Mouse (Mus musculus): ENCODE results near the gene Galc. TPM values are rescaled to one million over a fixed set of nuclear protein-coding genes. Genes with fewer than 3 reads are reported as not detected.

Gene Galc
- polyA plus RNA-seq, 1 experiment from 2014 or later, result 4.7 TPM

DNA sequence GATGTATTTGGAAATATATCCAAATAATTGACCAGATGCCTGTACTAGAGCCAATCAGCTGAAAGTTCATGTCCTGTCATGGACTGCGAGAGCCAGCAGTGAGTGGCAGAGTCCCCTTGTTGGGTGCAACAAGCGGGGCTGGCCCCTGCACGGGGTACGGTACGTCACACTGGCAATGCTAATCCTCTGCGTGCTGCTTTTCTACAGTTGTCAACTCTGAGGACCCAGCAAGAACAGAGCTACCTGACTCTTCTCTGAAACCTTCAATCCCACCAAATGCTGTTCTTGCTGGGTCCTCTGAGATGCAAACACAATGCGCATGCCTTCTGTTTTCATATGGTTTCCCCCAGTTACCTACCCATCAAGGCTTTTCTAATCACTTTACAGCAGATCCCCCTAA is 45.9 kb downstream of the Galc start:
- no peak overlapping the region for H3K9ac ChIP-seq
- no peak for ATAC-seq (replicated peaks; ENCODE audit: insufficient number of reproducible peaks, insufficient read depth, low FRiP score, low read depth)
- 93% methylated on average over 7 of the region's 7 CpGs for WGBS
- no peaks in the 10 kb centered on the region for H3K9me3 ChIP-seq (replicated peaks)
- H3K27me3 ChIP-seq, result no peaks in the 10 kb centered on the region
- no peaks in the 10 kb centered on the region for H3K36me3 ChIP-seq
- H3K4me1 ChIP-seq (replicated peaks), result peaks cover 12% of the 10 kb centered on the region
- H3K4me3 ChIP-seq, result no peak overlapping the region
- H3K4me2 ChIP-seq, result no peak overlapping the region
- no peak overlapping the region for H3K27ac ChIP-seq

DNA sequence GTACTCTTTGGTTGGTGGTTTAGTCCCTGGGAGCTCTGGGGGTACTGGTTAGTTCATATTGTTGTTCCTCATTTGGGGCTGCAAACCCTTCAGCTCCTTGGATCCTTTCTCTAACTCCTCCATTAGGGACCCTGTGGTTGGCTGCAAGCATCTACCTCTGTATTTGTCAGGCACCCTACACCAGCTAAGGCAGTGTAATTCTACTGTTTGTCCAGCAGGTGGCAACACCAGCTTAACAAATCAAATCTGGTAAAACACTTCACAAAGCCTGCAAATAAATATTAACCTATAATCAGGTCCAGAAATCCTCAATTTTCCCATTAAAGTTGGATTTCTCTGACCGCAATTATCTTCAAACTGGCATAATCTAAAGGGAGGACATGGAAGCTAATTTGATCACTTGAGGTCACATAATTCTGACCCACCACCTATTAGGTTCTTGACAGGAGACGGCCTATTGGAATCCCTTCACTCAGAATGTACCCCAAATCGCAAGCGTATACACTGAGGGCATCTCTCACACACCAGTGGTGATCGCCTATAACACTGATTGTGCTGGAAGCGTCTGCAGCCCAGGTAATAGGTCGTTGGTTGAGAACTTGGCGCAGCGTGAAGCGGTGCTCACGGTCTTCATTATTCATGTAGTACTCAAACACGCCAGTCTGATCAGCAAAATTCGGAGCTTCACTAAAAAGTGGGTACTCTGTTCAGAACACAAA is 46.6 kb downstream of the Galc start:
- WGBS, result 84% methylated on average over 13 of the region's 13 CpGs
- ATAC-seq (replicated peaks; ENCODE audit: insufficient number of reproducible peaks, insufficient read depth, low FRiP score, low read depth), result no peak

DNA sequence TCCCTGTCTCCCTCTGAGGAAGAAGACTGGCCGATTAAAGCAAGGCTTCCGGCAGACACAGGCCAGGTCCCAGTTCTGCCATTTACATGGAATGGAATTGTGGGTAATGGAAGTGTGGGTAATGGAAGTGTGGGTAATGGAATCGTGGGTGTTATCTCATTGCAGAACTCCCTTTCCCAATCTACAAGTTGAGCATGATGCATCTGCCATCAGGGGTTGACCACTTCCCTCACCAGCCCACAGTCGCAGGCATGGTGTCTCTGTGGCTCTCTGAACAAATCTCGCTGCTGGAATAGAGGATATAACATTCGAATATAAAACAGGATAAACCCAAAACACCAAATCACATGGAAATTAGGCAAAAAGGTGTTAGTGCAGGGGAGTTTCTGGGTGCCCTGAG is 48.8 kb downstream of the Galc start:
- 82% methylated on average over 6 of the region's 6 CpGs for WGBS

More for the DNA sequence above, 46.6 kb downstream of the Galc start:
- Histone ChIP-seq H3K9ac (no peak overlapping the region), H3K36me3 (no peaks in the 10 kb centered on the region), H3K9me3 (replicated peaks) (no peaks in the 10 kb centered on the region), H3K4me1 (replicated peaks) (peaks cover 12% of the 10 kb centered on the region), H3K27me3 (no peaks in the 10 kb centered on the region), H3K4me2 (no peak overlapping the region), H3K27ac (no peak overlapping the region), H3K4me3 (no peak overlapping the region)

DNA sequence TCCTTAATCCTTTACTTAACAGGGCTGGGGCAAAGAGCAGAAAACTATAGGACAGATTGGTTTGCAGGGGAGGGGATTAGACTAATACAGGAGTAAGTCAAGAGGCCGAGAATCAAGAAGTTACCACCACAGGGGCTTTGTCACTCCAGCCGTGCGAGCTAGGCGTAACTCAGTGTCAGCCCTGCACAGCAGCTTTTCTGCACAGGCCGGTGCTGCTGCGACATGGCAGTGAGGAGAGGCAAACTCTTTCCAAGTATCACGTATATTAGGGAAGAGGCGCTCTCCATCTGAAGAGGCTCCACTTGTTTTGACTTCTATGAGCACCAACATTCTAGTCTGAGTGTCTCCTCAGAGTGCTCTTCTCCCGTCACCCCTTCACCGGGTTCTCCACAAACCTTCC is 51.2 kb downstream of the Galc start:
- no peaks in the 10 kb centered on the region for H3K27me3 ChIP-seq
- no peak overlapping the region for H3K9ac ChIP-seq
- H3K36me3 ChIP-seq, result no peaks in the 10 kb centered on the region; the same call in 1 of the 2 replicates
- WGBS, result 80% methylated on average over 10 of the region's 10 CpGs
- H3K27ac ChIP-seq, result no peak overlapping the region
- H3K4me3 ChIP-seq, result no peak overlapping the region
- no peak for ATAC-seq (replicated peaks; ENCODE audit: insufficient number of reproducible peaks, insufficient read depth, low FRiP score, low read depth)
- no peaks in the 10 kb centered on the region for H3K9me3 ChIP-seq (replicated peaks)
- H3K4me1 ChIP-seq (replicated peaks), result no peaks in the 10 kb centered on the region
- H3K4me2 ChIP-seq, result no peak overlapping the region

More for the DNA sequence above, 48.8 kb downstream of the Galc start:
- no peak for ATAC-seq (replicated peaks; ENCODE audit: insufficient number of reproducible peaks, insufficient read depth, low FRiP score, low read depth)
- Histone ChIP-seq H3K9ac (no peak overlapping the region), H3K9me3 (replicated peaks) (no peaks in the 10 kb centered on the region), H3K27me3 (no peaks in the 10 kb centered on the region), H3K36me3 (no peaks in the 10 kb centered on the region), H3K27ac (no peak overlapping the region), H3K4me1 (replicated peaks) (peaks cover 3% of the 10 kb centered on the region), H3K4me2 (no peak overlapping the region), H3K4me3 (no peak overlapping the region)

DNA sequence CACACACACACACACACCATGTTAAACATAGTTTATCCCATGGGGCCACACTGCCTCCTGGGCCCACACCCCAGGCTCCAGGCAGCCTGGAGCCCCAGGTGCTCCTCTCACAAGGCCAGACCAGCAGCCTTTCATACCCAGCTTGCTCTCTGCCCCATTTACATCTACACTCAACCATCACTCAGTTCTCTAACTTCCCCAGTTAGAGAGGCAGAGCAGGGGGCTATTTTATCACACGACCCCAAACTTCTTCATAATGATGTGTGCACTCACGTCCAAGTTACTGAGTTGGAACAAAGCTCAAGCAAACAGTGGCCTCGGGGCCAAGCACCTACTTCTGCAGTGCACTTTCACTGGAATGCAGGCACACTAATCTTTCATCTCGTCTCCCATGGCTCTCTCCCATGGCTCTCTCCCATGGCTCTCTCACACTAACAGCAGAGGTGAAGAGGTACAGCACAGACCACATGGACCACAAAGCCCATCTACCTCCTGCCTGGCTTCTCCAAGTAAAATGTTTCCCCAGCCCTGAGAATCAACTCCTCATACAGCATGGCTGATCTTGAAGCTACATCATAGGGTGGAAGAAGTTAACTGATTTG is 53.7 kb downstream of the Galc start:
- H3K4me2 ChIP-seq, result no peak overlapping the region
- no peaks in the 10 kb centered on the region for H3K9me3 ChIP-seq (replicated peaks)
- no peak overlapping the region for H3K27ac ChIP-seq
- no peak overlapping the region for H3K9ac ChIP-seq
- no peak for ATAC-seq (replicated peaks; ENCODE audit: insufficient number of reproducible peaks, insufficient read depth, low FRiP score, low read depth)
- no peaks in the 10 kb centered on the region for H3K4me1 ChIP-seq (replicated peaks)
- no peaks in the 10 kb centered on the region for H3K27me3 ChIP-seq
- no peaks in the 10 kb centered on the region; the same call in 1 of the 2 replicates for H3K36me3 ChIP-seq
- WGBS, result 59% methylated on average over 4 of the region's 4 CpGs
- H3K4me3 ChIP-seq, result no peak overlapping the region

DNA sequence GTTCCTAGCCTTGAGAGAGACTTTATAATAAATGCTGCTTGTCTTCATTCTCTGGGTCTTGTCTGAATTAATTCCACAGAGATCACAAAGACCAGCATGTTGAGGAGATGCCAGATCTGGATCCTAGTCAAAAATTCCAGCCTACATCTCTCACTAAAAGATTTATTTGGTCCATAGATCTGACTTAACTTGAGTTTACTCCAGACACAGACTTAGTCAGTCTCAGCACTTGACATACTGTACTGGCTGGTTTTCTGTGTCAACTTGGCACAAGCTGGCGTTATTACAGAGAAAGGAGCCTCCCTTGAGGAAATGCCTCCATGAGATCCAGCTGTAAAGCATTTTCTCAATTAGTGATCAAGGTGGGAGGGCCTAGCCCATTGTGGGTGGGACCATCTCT is 61.9 kb downstream of the Galc start:
- Histone ChIP-seq H3K27ac (no peak overlapping the region), H3K4me1 (replicated peaks) (no peaks in the 10 kb centered on the region), H3K4me2 (no peak overlapping the region), H3K4me3 (no peak overlapping the region), H3K9ac (no peak overlapping the region), H3K36me3 (no peaks in the 10 kb centered on the region), H3K27me3 (no peaks in the 10 kb centered on the region), H3K9me3 (replicated peaks) (no peaks in the 10 kb centered on the region)
- WGBS, result 50% methylated on average over 1 of the region's 1 CpGs
- ATAC-seq (replicated peaks; ENCODE audit: insufficient number of reproducible peaks, insufficient read depth, low FRiP score, low read depth), result no peak

DNA sequence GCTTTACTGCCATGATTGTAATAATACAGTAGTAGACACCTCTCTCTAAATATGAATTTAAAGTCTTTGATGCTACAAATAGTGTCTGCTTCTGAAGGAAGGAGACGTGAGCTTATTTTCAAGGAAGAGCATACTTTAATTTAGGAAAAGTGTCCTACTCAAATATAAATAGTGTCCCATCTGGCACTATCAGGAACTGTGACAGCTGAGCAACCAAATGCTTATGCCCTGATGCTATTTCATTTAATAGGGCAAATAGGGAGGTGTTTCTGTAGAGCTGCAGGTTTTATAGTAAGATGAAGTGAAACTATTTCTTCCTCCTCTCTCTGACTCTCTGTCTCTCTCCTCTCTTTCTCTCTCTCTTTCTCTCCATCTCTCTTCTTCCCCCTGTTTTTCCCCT is 69.1 kb downstream of the Galc start:
- no peaks in the 10 kb centered on the region for H3K4me1 ChIP-seq (replicated peaks)
- H3K4me2 ChIP-seq, result no peak overlapping the region
- H3K27ac ChIP-seq, result no peak overlapping the region
- WGBS, result 58% methylated on average over 1 of the region's 1 CpGs
- H3K27me3 ChIP-seq, result no peaks in the 10 kb centered on the region
- ATAC-seq (replicated peaks; ENCODE audit: insufficient number of reproducible peaks, insufficient read depth, low FRiP score, low read depth), result no peak
- no peaks in the 10 kb centered on the region for H3K36me3 ChIP-seq
- no peak overlapping the region for H3K9ac ChIP-seq
- no peaks in the 10 kb centered on the region for H3K9me3 ChIP-seq (replicated peaks)
- H3K4me3 ChIP-seq, result no peak overlapping the region

DNA sequence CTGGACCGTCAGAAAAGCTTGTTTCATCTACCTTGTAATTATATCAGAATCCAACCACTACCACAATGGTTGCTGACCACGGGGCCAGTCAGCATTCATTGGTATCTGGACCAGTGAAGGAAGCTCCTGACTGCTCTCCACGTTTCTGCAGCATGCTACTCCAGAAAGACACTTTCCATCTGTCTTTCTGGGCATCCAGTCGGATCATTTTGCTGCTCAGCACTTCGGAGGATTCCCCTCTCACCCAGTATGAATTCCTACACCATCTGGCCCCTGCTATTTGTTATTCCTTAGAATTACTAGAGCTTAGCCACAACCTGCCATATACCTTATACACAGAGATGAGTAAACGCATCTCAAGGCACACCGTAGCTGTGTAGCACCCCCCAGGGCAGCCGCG is 70.2 kb downstream of the Galc start:
- no peaks in the 10 kb centered on the region for H3K27me3 ChIP-seq
- H3K4me3 ChIP-seq, result no peak overlapping the region
- no peaks in the 10 kb centered on the region for H3K9me3 ChIP-seq (replicated peaks)
- no peaks in the 10 kb centered on the region for H3K4me1 ChIP-seq (replicated peaks)
- WGBS, result 77% methylated on average over 9 of the region's 9 CpGs
- ATAC-seq (replicated peaks; ENCODE audit: insufficient number of reproducible peaks, insufficient read depth, low FRiP score, low read depth), result no peak
- no peak overlapping the region for H3K27ac ChIP-seq
- no peak overlapping the region for H3K4me2 ChIP-seq
- H3K36me3 ChIP-seq, result no peaks in the 10 kb centered on the region
- no peak overlapping the region for H3K9ac ChIP-seq

DNA sequence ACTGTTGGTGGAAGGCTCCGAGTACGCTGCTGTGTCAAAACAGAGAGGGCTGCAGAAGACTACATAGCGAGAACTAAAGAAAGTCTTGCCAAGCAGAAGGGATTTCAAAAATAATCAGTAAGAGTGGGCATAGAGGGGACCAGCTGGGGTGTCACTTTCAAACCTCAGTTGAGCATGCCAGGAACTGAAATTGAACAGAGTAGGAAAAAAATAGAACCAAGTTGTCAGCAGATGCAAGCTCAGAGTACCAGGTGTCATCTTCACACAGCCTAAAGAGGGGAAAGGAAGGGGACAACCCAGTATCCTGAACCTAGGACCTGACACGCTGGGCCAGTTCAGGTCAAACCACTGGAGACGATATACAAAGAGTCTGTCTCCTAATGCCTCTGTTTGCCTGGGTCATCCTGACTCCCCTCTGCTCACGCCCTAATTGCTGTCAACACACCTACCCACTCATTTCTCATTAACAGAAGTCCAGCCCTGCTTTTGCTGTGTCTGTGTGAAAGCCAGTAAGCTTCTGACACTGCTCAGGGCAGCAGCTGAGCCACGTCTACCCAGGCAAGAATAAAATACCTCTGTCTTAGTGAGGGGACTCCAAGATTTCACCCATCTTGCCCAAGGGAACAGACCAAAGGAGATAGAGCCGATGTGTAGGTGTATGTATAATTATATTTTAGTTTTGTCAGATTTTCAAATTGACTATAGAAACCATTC is 71.9 kb downstream of the Galc start:
- no peaks in the 10 kb centered on the region for H3K4me1 ChIP-seq (replicated peaks)
- no peak overlapping the region for H3K4me2 ChIP-seq
- H3K4me3 ChIP-seq, result no peak overlapping the region
- 58% methylated on average over 8 of the region's 8 CpGs for WGBS
- no peak overlapping the region for H3K27ac ChIP-seq
- H3K27me3 ChIP-seq, result peaks cover 3% of the 10 kb centered on the region; the same call in 1 of the 2 replicates
- no peak for ATAC-seq (replicated peaks; ENCODE audit: insufficient number of reproducible peaks, insufficient read depth, low FRiP score, low read depth)
- H3K36me3 ChIP-seq, result no peaks in the 10 kb centered on the region
- H3K9me3 ChIP-seq (replicated peaks), result no peaks in the 10 kb centered on the region
- no peak overlapping the region for H3K9ac ChIP-seq

DNA sequence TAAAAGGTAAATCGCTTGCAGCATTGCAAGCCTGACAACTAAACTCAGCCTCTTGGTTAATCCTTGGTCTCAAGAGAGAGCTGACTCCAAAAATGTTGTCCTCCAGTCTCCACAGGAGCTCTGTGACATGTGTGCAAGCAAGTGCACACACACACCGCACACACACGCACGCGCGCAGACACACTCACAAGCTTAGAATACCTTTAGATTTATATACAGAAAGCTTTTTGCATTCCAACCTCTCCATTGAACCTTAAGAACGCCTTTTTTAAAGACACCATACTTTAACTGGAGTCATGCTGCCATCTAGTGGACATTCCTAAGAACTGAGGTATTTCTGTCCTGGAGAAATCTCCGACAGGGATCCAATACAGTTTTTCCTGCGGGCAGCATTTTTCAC is 77.5 kb downstream of the Galc start:
- WGBS, result 11% methylated on average over 9 of the region's 9 CpGs
- Histone ChIP-seq H3K27me3 (peaks cover 5% of the 10 kb centered on the region), H3K9me3 (replicated peaks) (no peaks in the 10 kb centered on the region), H3K4me3 (peak overlapping the region; percentile 17; the same call in 1 of the 2 replicates), H3K4me2 (peak overlapping the region; percentile 48), H3K27ac (no peak overlapping the region), H3K9ac (no peak overlapping the region), H3K4me1 (replicated peaks) (peaks cover 3% of the 10 kb centered on the region; the same call in 1 of the 2 replicates), H3K36me3 (no peaks in the 10 kb centered on the region)
- no peak for ATAC-seq (replicated peaks; ENCODE audit: insufficient number of reproducible peaks, insufficient read depth, low FRiP score, low read depth)

DNA sequence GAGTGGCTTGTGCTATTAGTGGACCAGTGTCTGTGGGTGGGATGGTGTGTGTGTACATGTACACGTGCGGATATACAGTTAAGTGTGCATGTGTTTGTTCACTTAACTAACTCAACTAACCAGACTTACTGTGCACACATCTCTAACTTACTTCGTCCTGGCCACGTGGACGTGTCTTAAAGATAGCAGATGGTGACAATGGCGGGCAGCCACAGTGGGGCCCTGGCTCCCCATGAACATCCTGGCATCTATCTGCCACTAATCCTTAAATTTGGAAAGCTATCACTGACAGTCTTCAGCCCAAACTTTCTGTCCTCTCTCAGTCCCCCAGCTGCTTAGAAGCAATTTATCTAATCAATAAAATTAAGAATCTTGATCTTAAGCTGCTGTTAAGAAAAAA is 78.5 kb downstream of the Galc start:
- WGBS, result 82% methylated on average over 6 of the region's 6 CpGs
- Histone ChIP-seq H3K9ac (no peak overlapping the region), H3K27me3 (peaks cover 5% of the 10 kb centered on the region), H3K4me1 (replicated peaks) (peaks cover 3% of the 10 kb centered on the region; the same call in 1 of the 2 replicates), H3K27ac (no peak overlapping the region), H3K4me2 (no peak overlapping the region), H3K4me3 (no peak overlapping the region), H3K36me3 (no peaks in the 10 kb centered on the region), H3K9me3 (replicated peaks) (no peaks in the 10 kb centered on the region)
- no peak for ATAC-seq (replicated peaks; ENCODE audit: insufficient number of reproducible peaks, insufficient read depth, low FRiP score, low read depth)
